Mouse (Mus musculus) limb, embryonic 12.5 days (tissue): ENCODE measurements around the gene Dnmt3a. TPM values are rescaled to one million over a fixed set of nuclear protein-coding genes. Genes with fewer than 3 reads are reported as not detected.

Experiments used
- ATAC-seq: fragments of 200-750 bp; cut with Nextera tagmentation; 2 replicates; pipeline ENCODE4 v1.8.0; 2017; ENCODE audit warnings: low read depth, moderate TSS enrichment; ENCODE audit not compliant: insufficient number of reproducible peaks, insufficient read depth, low FRiP score, low TSS enrichment
- H3K27ac ChIP-seq: fragments of 300-500 bp; sonication (generic); 2 replicates; pipeline ENCODE4 v1.5.1; 2016; ENCODE audit warnings: mild to moderate bottlenecking, moderate library complexity
- H3K27me3 ChIP-seq: fragments of 300-500 bp; sonication (generic); 2 replicates; pipeline ENCODE4 v1.6.1; 2016; ENCODE audit warnings: mild to moderate bottlenecking, moderate library complexity
- H3K36me3 ChIP-seq: fragments of 300-500 bp; sonication (generic); 2 replicates; pipeline ENCODE4 v1.6.1; 2016; ENCODE audit warnings: mild to moderate bottlenecking, moderate library complexity
- H3K4me1 ChIP-seq: fragments of 300-500 bp; sonication (generic); replicated peaks from 2 replicates; pipeline ENCODE4 v1.6.1; 2016
- H3K4me2 ChIP-seq: fragments of 300-500 bp; sonication (generic); 2 replicates; pipeline ENCODE4 v1.6.1; 2016; ENCODE audit warnings: mild to moderate bottlenecking, moderate library complexity
- H3K4me3 ChIP-seq: fragments of 300-500 bp; sonication (generic); replicated peaks from 2 replicates; pipeline ENCODE4 v1.5.1; 2016; ENCODE audit warnings: mild to moderate bottlenecking
- H3K9ac ChIP-seq: fragments of 300-500 bp; sonication (generic); replicated peaks from 2 replicates; pipeline ENCODE4 v1.6.1; 2016; ENCODE audit warnings: mild to moderate bottlenecking, moderate library complexity
- H3K9me3 ChIP-seq: fragments of 300-500 bp; sonication (generic); 2 replicates; pipeline ENCODE4 v1.6.1; 2016; ENCODE audit warnings: mild to moderate bottlenecking, moderate library complexity
- WGBS: fragments of 180-500 bp; shearing (Covaris S2); methylation state at CpG from one replicate; pipeline ENCODE4 v1.1.7; 2016; 5-methylcytosine and 5-hydroxymethylcytosine counted together
- polyA plus RNA-seq: library from polyadenylated mRNA; unstranded; fragments of >200 nt; fragmentation: Nextera tagmentation; extraction: Ambion mirVana; gene quantifications from 2 replicates; pipeline ENCODE4 v1.2.1, GENCODE M21; 2016

The Dnmt3a gene
- polyA plus RNA-seq, 1 experiment from 2014 or later = 282 TPM

GRCm38 (mm10) chr12:3807548-3808395, 2.0 kb downstream of the Dnmt3a start:
- under 1% methylated on average over 55 of the region's 105 CpGs for WGBS
- peak overlapping the region; percentile 80 for H3K4me2 ChIP-seq

GRCm38 (mm10) chr12:3808396-3808981, 2.7 kb downstream of the Dnmt3a start:
- Histone ChIP-seq H3K27me3 (peaks cover 11% of the 10 kb centered on the region; the same call in 1 of the 2 replicates), H3K9ac (peak overlapping the region; percentile 96), H3K27ac (peak overlapping the region; percentile 94), H3K4me2 (peak overlapping the region; percentile 80), H3K36me3 (0 out of 2 replicates have a peak, but pooled peaks cover 3% of the 10 kb centered on the region), H3K4me1 (peaks cover 53% of the 10 kb centered on the region), H3K4me3 (peak overlapping the region; percentile 92), H3K9me3 (no peaks in the 10 kb centered on the region)
- WGBS = 4% methylated on average over 10 of the region's 10 CpGs
- ATAC-seq = peak; percentile 5; the same call in 1 of the 2 replicates

More at GRCm38 (mm10) chr12:3807548-3808395, 2.0 kb downstream of the Dnmt3a start:
- H3K27ac ChIP-seq = peak overlapping the region; percentile 94
- peak overlapping the region; percentile 96 for H3K9ac ChIP-seq
- no peaks in the 10 kb centered on the region for H3K36me3 ChIP-seq
- H3K4me3 ChIP-seq = peak overlapping the region; percentile 92
- H3K27me3 ChIP-seq = peaks cover 15% of the 10 kb centered on the region
- peaks cover 53% of the 10 kb centered on the region for H3K4me1 ChIP-seq
- H3K9me3 ChIP-seq = no peaks in the 10 kb centered on the region
- peak; percentile 29 for ATAC-seq

- H3K36me3 ChIP-seq = 0 out of 2 replicates have a peak, but pooled peaks cover 3% of the 10 kb centered on the region
- H3K9ac ChIP-seq = no peak overlapping the region
- no peak for ATAC-seq
- H3K27me3 ChIP-seq = peaks cover 11% of the 10 kb centered on the region; the same call in 1 of the 2 replicates
- peak overlapping the region; percentile 80 for H3K4me2 ChIP-seq
- no peak overlapping the region for H3K4me3 ChIP-seq
- WGBS = 80% methylated on average over 7 of the region's 7 CpGs
- H3K9me3 ChIP-seq = no peaks in the 10 kb centered on the region
- peaks cover 53% of the 10 kb centered on the region for H3K4me1 ChIP-seq
- H3K27ac ChIP-seq = peak overlapping the region; percentile 94; the same call in 1 of the 2 replicates
These were observed 3.8 kb downstream of the Dnmt3a start for GRCm38 (mm10) chr12:3809520-3810180.

- Histone ChIP-seq H3K27me3 (peaks cover 5% of the 10 kb centered on the region; the same call in 1 of the 2 replicates), H3K27ac (peak overlapping the region; percentile 57; the same call in 1 of the 2 replicates), H3K4me2 (peak overlapping the region; percentile 35), H3K36me3 (0 out of 2 replicates have a peak, but pooled peaks cover 3% of the 10 kb centered on the region), H3K4me3 (no peak overlapping the region), H3K4me1 (peaks cover 53% of the 10 kb centered on the region), H3K9me3 (no peaks in the 10 kb centered on the region), H3K9ac (no peak overlapping the region)
- WGBS = 23% methylated on average over 4 of the region's 4 CpGs
- no peak for ATAC-seq
These were observed 4.6 kb downstream of the Dnmt3a start for GRCm38 (mm10) chr12:3810455-3810854.

- no peaks in the 10 kb centered on the region for H3K9me3 ChIP-seq
- H3K27me3 ChIP-seq = no peaks in the 10 kb centered on the region
- H3K4me2 ChIP-seq = peak overlapping the region; percentile 20
- 23% methylated on average over 5 of the region's 5 CpGs for WGBS
- no peak overlapping the region for H3K9ac ChIP-seq
- H3K4me1 ChIP-seq = peaks cover 46% of the 10 kb centered on the region
- no peak for ATAC-seq
- H3K4me3 ChIP-seq = no peak overlapping the region
- 0 out of 2 replicates have a peak, but pooled peaks cover 3% of the 10 kb centered on the region for H3K36me3 ChIP-seq
- H3K27ac ChIP-seq = peak overlapping the region; percentile 37
These were observed 5.8 kb downstream of the Dnmt3a start for GRCm38 (mm10) chr12:3811596-3811995.

GRCm38 (mm10) chr12:3812251-3812650, 6.4 kb downstream of the Dnmt3a start:
- WGBS = 45% methylated on average over 6 of the region's 6 CpGs
- H3K4me2 ChIP-seq = no peak overlapping the region
- H3K4me3 ChIP-seq = no peak overlapping the region
- H3K9me3 ChIP-seq = no peaks in the 10 kb centered on the region
- peaks cover 46% of the 10 kb centered on the region for H3K4me1 ChIP-seq
- H3K36me3 ChIP-seq = 0 out of 2 replicates have a peak, but pooled peaks cover 3% of the 10 kb centered on the region
- no peak overlapping the region for H3K27ac ChIP-seq
- no peak overlapping the region for H3K9ac ChIP-seq
- H3K27me3 ChIP-seq = no peaks in the 10 kb centered on the region
- no peak for ATAC-seq

- ATAC-seq = no peak
These were observed 7.3 kb downstream of the Dnmt3a start for GRCm38 (mm10) chr12:3813138-3813537.

GRCm38 (mm10) chr12:3815386-3815785, 9.6 kb downstream of the Dnmt3a start:
- Histone ChIP-seq H3K9me3 (no peaks in the 10 kb centered on the region), H3K4me1 (peaks cover 41% of the 10 kb centered on the region), H3K4me2 (no peak overlapping the region), H3K9ac (no peak overlapping the region), H3K4me3 (no peak overlapping the region), H3K27ac (no peak overlapping the region), H3K36me3 (0 out of 2 replicates have a peak, but pooled peaks cover 3% of the 10 kb centered on the region), H3K27me3 (no peaks in the 10 kb centered on the region)
- ATAC-seq = no peak
- 60% methylated on average over 6 of the region's 6 CpGs for WGBS

More at GRCm38 (mm10) chr12:3813138-3813537, 7.3 kb downstream of the Dnmt3a start:
- 0 out of 2 replicates have a peak, but pooled peaks cover 3% of the 10 kb centered on the region for H3K36me3 ChIP-seq
- H3K9ac ChIP-seq = no peak overlapping the region
- 91% methylated on average over 8 of the region's 8 CpGs for WGBS
- no peaks in the 10 kb centered on the region for H3K9me3 ChIP-seq
- peaks cover 49% of the 10 kb centered on the region for H3K4me1 ChIP-seq
- H3K27ac ChIP-seq = no peak overlapping the region
- H3K4me2 ChIP-seq = no peak overlapping the region
- H3K27me3 ChIP-seq = no peaks in the 10 kb centered on the region
- no peak overlapping the region for H3K4me3 ChIP-seq

GRCm38 (mm10) chr12:3817033-3817432, 11.2 kb downstream of the Dnmt3a start:
- 61% methylated on average over 7 of the region's 7 CpGs for WGBS
- H3K36me3 ChIP-seq = 0 out of 2 replicates have a peak, but pooled peaks cover 3% of the 10 kb centered on the region
- no peaks in the 10 kb centered on the region for H3K9me3 ChIP-seq
- H3K27me3 ChIP-seq = no peaks in the 10 kb centered on the region
- H3K4me2 ChIP-seq = no peak overlapping the region
- no peak for ATAC-seq
- no peak overlapping the region for H3K9ac ChIP-seq
- no peak overlapping the region for H3K27ac ChIP-seq
- H3K4me3 ChIP-seq = no peak overlapping the region
- H3K4me1 ChIP-seq = peaks cover 35% of the 10 kb centered on the region

- Histone ChIP-seq H3K27ac (no peak overlapping the region), H3K9me3 (no peaks in the 10 kb centered on the region), H3K27me3 (no peaks in the 10 kb centered on the region), H3K4me2 (no peak overlapping the region), H3K36me3 (0 out of 2 replicates have a peak, but pooled peaks cover 3% of the 10 kb centered on the region), H3K4me3 (no peak overlapping the region), H3K9ac (no peak overlapping the region), H3K4me1 (peaks cover 30% of the 10 kb centered on the region)
- ATAC-seq = no peak
- WGBS = 88% methylated on average over 5 of the region's 5 CpGs
These were observed 11.8 kb downstream of the Dnmt3a start for GRCm38 (mm10) chr12:3817566-3817965.
